Mouse (Mus musculus): ENCODE measurements at regions not wholly inside any gene's neighbourhood (a gene's known extent, or its start where the extent isn't known, plus 50 kb on each side); places are given as distances from the start of the nearest gene placed in this dataset.

DNA sequence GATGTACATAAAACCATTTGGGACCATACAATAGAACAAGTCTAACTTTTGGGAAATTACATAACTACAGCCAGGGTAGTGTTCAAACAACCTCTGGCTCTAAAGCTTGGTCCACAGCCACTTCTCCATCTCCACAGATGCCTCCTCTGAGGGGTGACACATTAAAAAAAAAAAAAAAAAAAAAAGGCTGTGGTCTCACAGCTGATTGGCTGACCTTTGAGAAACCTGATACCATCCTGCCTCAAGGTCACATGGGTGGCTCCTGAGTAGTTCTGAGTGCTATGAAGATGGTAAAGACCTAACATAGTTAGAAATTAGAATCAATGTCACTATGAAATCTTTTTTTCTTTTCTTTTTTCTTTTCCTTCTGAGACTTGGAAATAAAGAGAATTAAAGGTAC lies 102.4 kb downstream of the Tmem182 start:
- DNase-seq (ENCODE audit: low spot score in 2 of 2): no peak

- peak; percentile 7 to 9 for DNase-seq (ENCODE audit: low spot score in 2 of 2)
These were observed 108.2 kb downstream of the Tmem182 start for GRCm38 (mm10) chr1:40913591-40913990.

DNA sequence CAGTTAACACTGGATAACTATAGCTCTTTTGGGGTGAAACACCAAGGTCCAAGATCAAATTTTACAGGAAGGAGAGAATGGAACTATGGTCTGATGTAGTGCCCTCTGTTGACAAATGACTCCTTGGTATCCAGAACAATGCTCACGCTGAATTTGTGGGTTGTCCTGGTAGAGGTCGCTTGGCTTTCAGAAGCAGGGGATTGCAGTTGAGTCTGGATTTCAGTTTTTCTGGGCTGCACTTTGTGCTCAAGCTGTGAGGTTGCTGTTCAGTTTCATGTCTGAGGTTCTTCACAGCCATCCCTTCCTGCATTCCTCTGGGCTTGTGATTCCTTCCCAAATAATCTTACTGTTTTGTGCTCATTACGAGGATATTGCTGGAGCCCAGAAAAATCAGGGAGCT lies 118.9 kb downstream of the Tmem182 start:
- DNase-seq (ENCODE audit: low spot score in 2 of 2): no peak

- no peak for DNase-seq (ENCODE audit: low spot score in 2 of 2)
These were observed 119.4 kb downstream of the Tmem182 start for GRCm38 (mm10) chr1:40924780-40925179.

GRCm38 (mm10) chr1:40931374-40931773 lies 126.0 kb downstream of the Tmem182 start:
- no peak for DNase-seq (ENCODE audit: low spot score in 2 of 2)

GRCm38 (mm10) chr1:40936729-40937128 lies 131.3 kb downstream of the Tmem182 start:
- DNase-seq (ENCODE audit: low spot score in 2 of 2): no peak

GRCm38 (mm10) chr1:40942751-40943150 lies 137.3 kb downstream of the Tmem182 start:
- DNase-seq (ENCODE audit: low spot score in 2 of 2): no peak

- DNase-seq (ENCODE audit: low spot score in 2 of 2): no peak
These were observed 137.8 kb downstream of the Tmem182 start for GRCm38 (mm10) chr1:40943165-40943564.

GRCm38 (mm10) chr1:40950641-40951040 lies 145.2 kb downstream of the Tmem182 start:
- no peak for DNase-seq (ENCODE audit: low spot score in 2 of 2)

DNA sequence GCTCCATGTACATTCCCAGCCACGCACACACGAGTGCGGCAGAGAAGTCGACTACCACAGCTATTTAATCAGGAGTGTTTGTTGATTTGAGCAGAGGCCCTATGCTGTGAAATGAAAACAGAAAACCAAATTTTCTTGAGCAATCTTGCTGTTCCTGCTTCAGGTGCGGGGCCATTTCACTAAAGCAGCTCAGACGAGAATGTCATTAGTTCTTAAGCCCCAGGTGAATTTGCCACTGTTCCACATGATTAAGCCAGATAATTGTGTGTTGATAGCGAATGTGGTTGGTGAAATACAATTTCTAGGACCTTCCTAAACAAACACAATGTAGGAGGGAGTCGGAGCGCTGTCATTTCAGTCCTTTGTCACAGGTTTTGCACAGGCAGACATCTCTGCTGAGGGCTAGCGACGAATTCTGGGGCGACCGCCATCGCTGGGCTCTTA lies 149.3 kb downstream of the Tmem182 start:
- no peak for DNase-seq (ENCODE audit: low spot score in 2 of 2)

DNA sequence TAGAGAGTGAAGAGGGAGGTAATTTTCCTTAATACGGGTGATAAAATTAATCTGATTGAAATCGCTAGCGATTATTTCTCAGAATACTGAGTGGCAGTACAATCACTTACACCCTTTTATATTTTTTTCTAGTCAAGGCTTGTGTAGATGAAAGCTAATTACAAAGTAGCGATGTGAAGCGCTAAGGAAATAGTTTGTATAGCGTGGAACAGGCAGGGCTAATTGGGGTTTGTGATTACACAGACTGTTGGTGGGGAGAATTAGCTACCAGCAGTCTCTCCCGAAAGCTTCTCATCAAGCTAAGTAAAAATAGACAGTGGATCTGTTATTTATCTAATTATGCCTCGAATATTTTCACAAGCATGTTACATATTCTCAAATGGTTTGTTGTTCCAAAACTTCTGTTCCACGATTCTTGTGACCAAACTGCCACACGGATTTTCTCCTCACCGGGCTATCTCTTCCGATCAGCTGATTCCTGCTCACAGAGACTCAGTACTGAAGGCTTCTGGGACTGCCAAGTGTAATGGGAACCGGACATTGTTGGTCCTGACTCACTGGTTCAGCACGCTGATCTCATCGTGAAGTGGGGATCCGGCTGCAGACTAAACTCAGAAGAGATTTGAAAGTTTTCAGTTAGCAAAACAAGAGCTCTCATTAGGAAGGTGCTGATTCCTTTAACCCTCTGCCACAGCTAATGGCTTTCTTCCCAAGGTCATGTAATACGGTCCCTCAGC lies 162.5 kb downstream of the Tmem182 start:
- DNase-seq (ENCODE audit: low spot score in 2 of 2): no peak

DNA sequence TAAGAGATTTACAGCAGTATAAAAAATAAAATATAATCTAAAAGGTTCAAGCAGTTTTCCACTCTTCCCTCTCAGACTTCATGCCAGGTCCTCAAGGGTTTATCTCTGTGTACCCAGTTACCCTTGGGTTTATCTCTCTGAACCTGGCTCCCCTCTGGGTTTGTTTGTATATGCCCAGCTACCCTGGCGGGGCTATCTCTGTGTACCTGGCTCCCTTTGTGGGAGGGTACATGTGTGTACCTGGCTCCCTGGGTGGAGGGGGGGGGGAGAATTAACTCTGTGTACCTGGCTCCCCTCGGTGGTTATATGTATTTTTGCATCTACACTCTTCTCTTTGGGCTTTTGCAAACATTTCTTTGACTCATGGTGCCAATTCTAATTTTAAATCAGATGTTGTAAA lies 178.4 kb downstream of the Tmem182 start:
- no peak for DNase-seq (ENCODE audit: low spot score in 2 of 2)

DNA sequence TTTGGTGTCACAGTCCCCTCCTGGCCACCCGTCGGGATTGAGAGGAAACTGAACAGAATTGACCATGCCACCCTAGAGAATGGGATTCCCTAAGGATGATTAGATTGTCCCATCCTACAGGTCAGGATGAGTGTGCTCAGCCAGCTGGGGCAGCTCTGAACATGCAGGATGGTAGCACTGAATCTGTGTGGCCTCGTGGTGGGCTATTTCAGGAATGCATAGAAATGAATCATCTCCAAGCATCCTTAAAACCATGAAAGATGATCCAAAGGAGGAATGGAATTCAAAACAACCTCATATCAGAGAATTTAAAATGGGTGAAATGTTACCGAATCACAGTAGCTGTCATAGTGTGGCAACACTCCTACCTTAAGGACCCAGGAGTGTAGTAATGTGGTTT lies 187.9 kb downstream of the Tmem182 start:
- no peak for DNase-seq (ENCODE audit: low spot score in 2 of 2)

- DNase-seq (ENCODE audit: low spot score in 2 of 2): peak; percentile 23 to 29
These were observed 196.0 kb downstream of the Tmem182 start for GRCm38 (mm10) chr1:41001154-41001949.

DNA sequence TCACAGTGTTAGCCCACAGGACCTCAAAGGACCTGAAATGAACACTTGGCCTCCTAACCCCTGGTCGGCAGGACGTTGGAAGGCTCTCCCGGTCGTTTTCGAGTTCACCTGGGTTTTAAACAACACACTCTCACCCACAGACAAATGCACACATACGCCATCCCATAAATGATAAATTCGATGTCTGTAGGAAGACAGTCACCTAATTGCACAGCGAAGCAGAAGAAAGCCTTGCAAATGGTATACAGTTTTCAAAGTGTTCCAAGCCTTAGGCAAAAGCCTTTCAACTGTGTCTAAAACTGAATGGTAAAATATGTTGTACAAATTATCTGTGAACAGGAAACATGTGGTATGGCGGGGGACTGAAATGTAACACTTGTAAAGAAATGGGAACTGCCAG lies 196.6 kb downstream of the Tmem182 start:
- no peak for DNase-seq (ENCODE audit: low spot score in 2 of 2)

GRCm38 (mm10) chr1:41026943-41027342 lies 221.5 kb downstream of the Tmem182 start:
- no peak for DNase-seq (ENCODE audit: low spot score in 2 of 2)

GRCm38 (mm10) chr1:41027540-41027978 lies 222.2 kb downstream of the Tmem182 start:
- DNase-seq (ENCODE audit: low spot score in 2 of 2): peak; percentile 56 to 60

- DNase-seq (ENCODE audit: low spot score in 2 of 2): no peak
These were observed 222.6 kb downstream of the Tmem182 start for GRCm38 (mm10) chr1:41028021-41028420.

DNA sequence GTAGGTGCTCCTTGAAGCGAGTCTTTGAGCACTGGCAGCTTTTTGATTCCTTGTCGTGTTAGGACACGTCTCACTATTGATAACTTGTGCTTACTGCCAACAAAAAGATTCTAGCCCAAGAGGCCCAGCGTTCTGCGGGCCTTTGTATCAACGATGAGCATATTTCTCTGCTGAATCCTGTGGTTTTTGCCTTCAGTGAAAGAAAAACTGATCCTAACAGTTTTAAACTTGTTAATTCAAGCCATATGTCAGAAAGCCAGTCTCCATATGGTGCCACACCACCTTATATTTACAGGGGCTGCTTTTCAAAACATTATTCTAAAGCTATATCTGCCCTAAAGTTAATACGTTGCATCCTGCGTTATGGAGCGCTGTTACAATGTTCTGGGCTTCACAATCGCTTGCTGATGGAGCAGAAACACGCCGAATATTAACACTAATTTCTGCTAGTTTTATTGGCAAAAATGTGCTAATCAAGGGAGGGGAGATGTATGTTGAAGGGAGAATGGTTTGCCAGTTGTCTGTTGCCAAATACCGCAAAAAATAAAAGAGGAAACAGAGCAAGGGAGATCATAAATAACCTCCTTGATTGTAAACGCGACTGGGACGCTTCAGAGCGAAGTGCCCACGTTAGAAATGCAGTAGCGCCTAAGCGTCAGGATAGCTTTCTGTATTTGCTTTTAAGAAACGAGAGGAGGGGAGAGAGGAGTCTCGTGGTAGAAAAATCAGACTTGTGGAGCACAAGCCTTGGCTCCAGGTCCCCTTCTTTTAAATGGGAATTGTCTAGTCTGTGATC lies 229.9 kb downstream of the Tmem182 start:
- DNase-seq (ENCODE audit: low spot score in 2 of 2): no peak

DNA sequence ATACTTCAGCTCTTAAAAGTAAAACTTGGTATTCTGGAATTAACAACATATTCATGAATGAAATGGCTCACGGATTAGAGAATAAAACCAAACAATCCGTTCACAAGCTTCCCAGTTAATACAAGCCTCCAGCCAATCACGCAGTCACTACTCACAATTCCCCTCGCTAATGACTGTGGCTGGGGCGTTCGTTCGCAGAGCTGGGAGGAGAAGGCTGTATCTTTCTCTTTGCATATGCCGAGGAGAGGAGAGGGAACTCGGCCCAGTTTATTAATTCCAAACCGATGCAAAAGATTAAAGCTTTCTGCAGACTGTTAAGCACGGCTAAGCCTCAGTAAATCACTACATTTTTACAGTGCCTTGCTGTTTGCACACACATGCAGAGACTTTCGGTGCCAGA lies 231.5 kb downstream of the Tmem182 start:
- DNase-seq (ENCODE audit: low spot score in 2 of 2): no peak

GRCm38 (mm10) chr1:41054426-41054955 lies 249.1 kb downstream of the Tmem182 start:
- DNase-seq (ENCODE audit: low spot score in 2 of 2): no peak

DNA sequence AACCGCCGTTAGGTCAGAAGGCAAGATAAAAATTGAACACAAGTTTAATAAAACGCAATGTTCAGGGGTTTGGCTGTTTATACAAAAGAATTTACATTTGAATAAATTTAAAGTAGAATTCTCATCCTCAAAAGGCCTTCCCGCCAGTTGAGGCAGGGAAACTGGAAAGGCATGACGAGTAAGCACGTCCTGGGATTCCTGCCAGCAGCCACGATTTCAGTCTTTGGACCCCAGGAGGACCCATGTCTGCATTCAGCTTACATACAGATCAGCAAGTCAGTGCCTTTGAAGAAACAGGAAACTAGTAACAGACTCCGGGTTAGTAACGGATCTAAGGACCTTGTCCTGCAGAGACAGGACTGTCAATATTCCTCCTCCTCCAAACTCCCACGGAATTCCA lies 250.4 kb downstream of the Tmem182 start:
- no peak for DNase-seq (ENCODE audit: low spot score in 2 of 2)
